Mouse (Mus musculus) heart, adult 9 months (tissue): ENCODE measurements around the gene Ccdc186.
"Not testable (repeated sequence)": the region's sequence is repeated elsewhere in the genome, so short reads cannot be mapped to it uniquely, and the experiment has no call there.

Experiments used
- DNase-seq, 2 experiments: peaks; one replicate each; pipeline ENCODE4 v3.0.0; 2022; ENCODE audit warnings: low spot score in 2 of 2

Ccdc186 gene

DNA sequence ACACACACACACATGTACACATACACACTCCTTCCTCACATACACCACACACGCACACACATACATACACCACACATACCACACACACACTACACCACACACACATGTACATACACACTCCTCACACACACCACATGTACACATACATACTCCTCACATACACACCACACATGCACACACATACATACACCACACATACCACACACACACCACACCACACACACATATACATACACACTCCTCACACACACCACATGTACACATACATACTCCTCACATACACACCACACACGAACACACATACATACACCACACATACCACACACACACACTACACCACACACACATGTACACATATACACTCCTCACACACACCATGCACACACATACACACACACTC lies 63.7 kb downstream of the Ccdc186 start:
- DNase-seq: no peak

DNA sequence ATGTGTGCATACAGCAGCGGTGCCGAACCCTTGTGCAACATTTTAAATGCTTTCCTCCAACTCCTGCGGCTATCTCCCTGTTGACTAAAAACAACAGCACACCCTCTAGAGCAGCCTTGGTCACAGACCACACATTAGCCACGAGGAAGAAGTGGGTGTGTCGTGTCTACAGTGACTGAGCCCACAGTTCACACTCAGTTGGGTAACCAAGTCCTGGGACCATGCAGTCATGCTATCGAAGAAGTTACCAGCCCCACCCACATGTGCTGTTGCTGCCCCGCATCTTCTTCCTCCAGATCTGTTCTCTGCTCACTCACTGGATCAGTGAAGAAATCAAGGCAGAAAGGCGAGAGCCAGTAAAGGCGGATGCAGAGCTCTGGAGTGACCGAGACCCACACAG lies 65.6 kb downstream of the Ccdc186 start:
- no peak for DNase-seq

DNA sequence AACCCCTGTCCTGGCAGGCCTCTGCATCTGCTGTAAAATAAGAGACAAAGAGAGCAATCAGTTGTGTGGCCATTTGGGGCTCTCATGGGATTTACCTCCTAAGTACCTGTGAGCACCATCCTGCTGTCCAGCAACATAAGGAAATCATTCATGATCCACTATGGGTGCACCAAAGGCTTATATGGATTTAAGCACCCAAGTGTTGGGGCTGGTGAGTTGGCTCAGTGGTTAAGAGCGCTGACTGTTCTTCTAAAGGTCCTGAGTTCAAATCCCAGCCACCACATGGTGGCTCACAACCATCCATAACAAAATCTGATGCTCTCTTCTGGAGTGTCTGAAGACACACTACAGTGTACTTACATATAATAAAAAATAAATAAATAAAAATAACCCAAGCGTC lies 67.5 kb downstream of the Ccdc186 start:
- DNase-seq: not testable (repeated sequence)

- DNase-seq: no peak
Measured at GRCm38 (mm10) chr19:56750709-56751108, 71.3 kb downstream of the Ccdc186 start.

GRCm38 (mm10) chr19:56749343-56749742 lies 72.6 kb downstream of the Ccdc186 start:
- no peak for DNase-seq

DNA sequence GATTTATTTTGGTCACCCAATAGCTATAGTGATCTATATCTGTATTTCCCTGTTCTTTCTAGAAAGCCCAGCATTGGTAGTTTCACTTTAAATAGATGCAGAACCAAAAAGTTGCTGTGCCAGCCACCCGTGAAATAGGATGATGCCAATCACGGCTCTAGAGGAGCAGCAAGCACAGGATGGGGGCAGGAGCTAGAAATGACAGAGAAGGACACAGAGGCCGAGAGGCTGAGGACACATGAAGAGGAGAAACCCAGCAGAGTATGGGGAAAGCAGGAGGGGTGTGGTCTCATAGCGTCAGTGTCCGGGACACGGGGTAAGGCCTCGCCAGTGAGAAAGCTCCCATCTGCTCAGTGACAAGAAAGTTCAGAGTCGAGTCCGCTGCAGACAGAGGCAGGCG lies 74.1 kb downstream of the Ccdc186 start:
- peak; percentile 50 to 51 for DNase-seq

GRCm38 (mm10) chr19:56746618-56747017 lies 75.4 kb downstream of the Ccdc186 start:
- DNase-seq: no peak

DNA sequence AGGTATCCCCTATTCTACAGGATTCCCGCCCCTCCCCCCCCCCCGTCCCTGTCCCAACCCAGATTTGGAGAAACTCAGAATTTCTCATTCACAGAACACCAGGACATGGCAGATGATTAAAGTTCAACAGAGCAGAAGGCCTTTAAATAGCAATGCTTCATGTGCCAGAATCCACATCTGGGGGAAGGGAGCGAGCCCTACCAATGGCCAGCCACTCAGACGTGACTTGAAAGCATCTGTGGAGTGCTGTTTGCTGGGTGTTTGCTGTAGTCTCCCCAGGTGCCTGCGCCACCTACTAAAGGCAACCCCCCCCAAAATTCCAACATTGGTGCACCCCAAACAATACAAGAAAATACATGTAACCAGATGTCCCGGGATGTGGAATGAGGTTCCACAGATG lies 76.5 kb downstream of the Ccdc186 start:
- peak; percentile 44 to 54 for DNase-seq

GRCm38 (mm10) chr19:56745061-56745460 lies 76.9 kb downstream of the Ccdc186 start:
- peak in 1 of 2 experiments; percentile 67 for DNase-seq
